In genomic region chr1:112638342-112638741, GRCm38 (mm10) we compare ENCODE assay signal across 24 mouse cellular contexts.
"Had no signal": no experiment of that assay in that cellular context is flagged by ENCODE, and none has a peak within 500 bp of the region (broad histone marks: within the 10 kb centered on the region; RNA-seq: fewer than 3 reads in every experiment).

No protein-coding gene starts in this region.

- DNase-seq: gastrocnemius, adult 2 months; gastrocnemius, postnatal 10 days; gastrocnemius, postnatal 25 days; heart, adult 18-20 months; heart, postnatal 10 days; heart, postnatal 4 days; kidney, adult 18-20 months; kidney, adult 8-10 months; kidney, postnatal 10 days; kidney, postnatal 25 days; kidney, postnatal 4 days; liver; liver, embryonic 13.5 days had no signal

- H3K4me3 ChIP-seq: gastrocnemius, adult 2 months; heart, embryonic 10.5 days; heart, embryonic 12.5 days; hindbrain, embryonic 12.5 days; intestine, embryonic 15.5 days; layer of hippocampus, adult 2 months; left cerebral cortex, adult 2 months; limb, embryonic 10.5 days; limb, embryonic 12.5 days; liver, embryonic 13.5 days had no signal

- H3K9ac ChIP-seq: heart, embryonic 12.5 days; hindbrain, embryonic 12.5 days; intestine, embryonic 15.5 days; limb, embryonic 12.5 days; liver, embryonic 13.5 days had no signal

- H3K4me2 ChIP-seq: heart, embryonic 12.5 days; hindbrain, embryonic 12.5 days; intestine, embryonic 15.5 days; limb, embryonic 12.5 days; liver, embryonic 11.5 days; liver, embryonic 13.5 days had no signal

- ATAC-seq: inflammation-experienced regulatory T-cells, adult 6 months; intestine, embryonic 15.5 days; intestine, postnatal 0 days had no signal

- H3K4me1 ChIP-seq: heart, embryonic 10.5 days; heart, embryonic 12.5 days; hindbrain, embryonic 12.5 days; intestine, embryonic 15.5 days; limb, embryonic 10.5 days; limb, embryonic 12.5 days; liver, embryonic 13.5 days had no signal

- H3K9me3 ChIP-seq: heart, embryonic 10.5 days; heart, embryonic 12.5 days; hindbrain, embryonic 12.5 days; intestine, embryonic 15.5 days; limb, embryonic 10.5 days; limb, embryonic 12.5 days; liver, embryonic 13.5 days had no signal

- H3K27ac ChIP-seq: gastrocnemius, adult 2 months; heart, embryonic 10.5 days; hindbrain, embryonic 12.5 days; intestine, embryonic 15.5 days; layer of hippocampus, adult 2 months; left cerebral cortex, adult 2 months; limb, embryonic 10.5 days; limb, embryonic 12.5 days; liver, embryonic 13.5 days had no signal

- H3K27me3 ChIP-seq: heart, embryonic 12.5 days; hindbrain, embryonic 12.5 days; intestine, embryonic 15.5 days; limb, embryonic 12.5 days; liver, embryonic 13.5 days had no signal

- H3K36me3 ChIP-seq: heart, embryonic 10.5 days; heart, embryonic 12.5 days; hindbrain, embryonic 12.5 days; intestine, embryonic 15.5 days; limb, embryonic 10.5 days; limb, embryonic 12.5 days; liver, embryonic 13.5 days had no signal
